Mouse (Mus musculus) kidney, postnatal 25 days (tissue): ENCODE results near the gene Card10.

Experiments used
- DNase-seq, 2 experiments: peaks; one replicate each; pipeline ENCODE4 v3.0.0; 2021; ENCODE audit warnings: mixed read lengths in 2 of 2

Card10 gene

GRCm38 (mm10) chr15:78730315-78731049 is 72.4 kb downstream of the Card10 start:
- no peak for DNase-seq

GRCm38 (mm10) chr15:78726697-78727096 is 76.1 kb downstream of the Card10 start:
- DNase-seq: no peak
